Mouse (Mus musculus) neural tube, embryonic 12.5 days (tissue): ENCODE data around the gene Tnrc18. TPM values are rescaled to one million over a fixed set of nuclear protein-coding genes. Genes with fewer than 3 reads are reported as not detected.
A peak's percentile ranks its signal among the peaks of the same experiment; 100 is the strongest.

Experiments
- ATAC-seq: fragments of 200-750 bp; cut with Nextera tagmentation; 2 replicates; pipeline ENCODE4 v1.8.0; 2017; ENCODE audit warnings: low read depth, mild to moderate bottlenecking, moderate TSS enrichment, moderate library complexity; ENCODE audit not compliant: low FRiP score
- H3K27ac ChIP-seq: fragments of 300-500 bp; sonication (generic); 2 replicates; pipeline ENCODE4 v1.5.1; 2016
- H3K27me3 ChIP-seq: fragments of 300-500 bp; sonication (generic); replicated peaks from 2 replicates; pipeline ENCODE4 v1.6.1; 2016; ENCODE audit warnings: mild to moderate bottlenecking
- H3K36me3 ChIP-seq: fragments of 300-500 bp; sonication (generic); 2 replicates; pipeline ENCODE4 v1.6.1; 2016; ENCODE audit warnings: mild to moderate bottlenecking
- H3K4me1 ChIP-seq: fragments of 300-500 bp; sonication (generic); 2 replicates; pipeline ENCODE4 v1.6.1; 2016
- H3K4me2 ChIP-seq: fragments of 300-500 bp; sonication (generic); replicated peaks from 2 replicates; pipeline ENCODE4 v1.6.1; 2016; ENCODE audit warnings: mild to moderate bottlenecking
- H3K4me3 ChIP-seq: fragments of 300-500 bp; sonication (generic); 2 replicates; pipeline ENCODE4 v1.5.1; 2016
- H3K9ac ChIP-seq: fragments of 300-500 bp; sonication (generic); 2 replicates; pipeline ENCODE4 v1.6.1; 2016; ENCODE audit warnings: mild to moderate bottlenecking
- H3K9me3 ChIP-seq: fragments of 300-500 bp; sonication (generic); 2 replicates; pipeline ENCODE4 v1.6.1; 2016; ENCODE audit warnings: mild to moderate bottlenecking
- WGBS: fragments of 180-500 bp; shearing (Covaris S2); methylation state at CpG from one replicate; pipeline ENCODE4 v1.1.7; 2016; 5-methylcytosine and 5-hydroxymethylcytosine counted together
- polyA plus RNA-seq: library from polyadenylated mRNA; unstranded; fragments of >200 nt; fragmentation: Nextera tagmentation; extraction: Ambion mirVana; gene quantifications from 2 replicates; pipeline ENCODE4 v1.2.1, GENCODE M21; 2016

Tnrc18 gene
- polyA plus RNA-seq, 1 experiment from 2014 or later = 51.5 TPM

- H3K4me1 ChIP-seq = peaks cover 25% of the 10 kb centered on the region
- H3K27me3 ChIP-seq = no peaks in the 10 kb centered on the region
- H3K9ac ChIP-seq = no peak overlapping the region
- no peaks in the 10 kb centered on the region for H3K9me3 ChIP-seq
- H3K4me2 ChIP-seq = no peak overlapping the region
- no peak overlapping the region for H3K4me3 ChIP-seq
- H3K27ac ChIP-seq = no peak overlapping the region
- no peak for ATAC-seq
- peaks cover 70% of the 10 kb centered on the region for H3K36me3 ChIP-seq
- 71% methylated on average over 8 of the region's 8 CpGs for WGBS
Measured at GRCm38 (mm10) chr5:142778135-142778534, 39.3 kb downstream of the Tnrc18 start.

GRCm38 (mm10) chr5:142776080-142776479 is 41.4 kb downstream of the Tnrc18 start:
- ATAC-seq = no peak
- Histone ChIP-seq H3K4me3 (no peak overlapping the region), H3K27me3 (no peaks in the 10 kb centered on the region), H3K27ac (no peak overlapping the region), H3K9ac (no peak overlapping the region), H3K4me1 (peaks cover 16% of the 10 kb centered on the region), H3K4me2 (no peak overlapping the region), H3K9me3 (no peaks in the 10 kb centered on the region), H3K36me3 (peaks cover 77% of the 10 kb centered on the region)
- 92% methylated on average over 13 of the region's 13 CpGs for WGBS

- Histone ChIP-seq H3K9ac (no peak overlapping the region), H3K36me3 (peaks cover 83% of the 10 kb centered on the region), H3K9me3 (no peaks in the 10 kb centered on the region), H3K27ac (no peak overlapping the region), H3K27me3 (no peaks in the 10 kb centered on the region), H3K4me2 (no peak overlapping the region), H3K4me1 (peaks cover 9% of the 10 kb centered on the region), H3K4me3 (no peak overlapping the region)
- WGBS = 94% methylated on average over 5 of the region's 5 CpGs
- ATAC-seq = no peak
Measured at GRCm38 (mm10) chr5:142774771-142775170, 42.7 kb downstream of the Tnrc18 start.

- Histone ChIP-seq H3K4me3 (no peak overlapping the region), H3K36me3 (peaks cover 78% of the 10 kb centered on the region), H3K27me3 (no peaks in the 10 kb centered on the region), H3K4me2 (no peak overlapping the region), H3K4me1 (peaks cover 11% of the 10 kb centered on the region; the same call in 1 of the 2 replicates), H3K9me3 (no peaks in the 10 kb centered on the region), H3K27ac (no peak overlapping the region), H3K9ac (no peak overlapping the region)
- 93% methylated on average over 15 of the region's 15 CpGs for WGBS
- ATAC-seq = no peak
Measured at GRCm38 (mm10) chr5:142771964-142772363, 45.5 kb downstream of the Tnrc18 start.

GRCm38 (mm10) chr5:142771034-142771433 is 46.4 kb downstream of the Tnrc18 start:
- Histone ChIP-seq H3K4me2 (no peak overlapping the region), H3K4me3 (no peak overlapping the region), H3K27me3 (no peaks in the 10 kb centered on the region), H3K4me1 (peaks cover 11% of the 10 kb centered on the region; the same call in 1 of the 2 replicates), H3K36me3 (peaks cover 78% of the 10 kb centered on the region), H3K9me3 (no peaks in the 10 kb centered on the region), H3K27ac (no peak overlapping the region), H3K9ac (no peak overlapping the region)
- no peak for ATAC-seq
- 94% methylated on average over 4 of the region's 4 CpGs for WGBS

- Histone ChIP-seq H3K4me2 (no peak overlapping the region), H3K4me1 (peaks cover 11% of the 10 kb centered on the region; the same call in 1 of the 2 replicates), H3K4me3 (no peak overlapping the region), H3K9ac (no peak overlapping the region), H3K27ac (no peak overlapping the region), H3K9me3 (no peaks in the 10 kb centered on the region), H3K36me3 (peaks cover 78% of the 10 kb centered on the region), H3K27me3 (no peaks in the 10 kb centered on the region)
- WGBS = 80% methylated on average over 5 of the region's 5 CpGs
- no peak for ATAC-seq
Measured at GRCm38 (mm10) chr5:142769641-142770040, 47.8 kb downstream of the Tnrc18 start.

- peaks cover 11% of the 10 kb centered on the region; the same call in 1 of the 2 replicates for H3K4me1 ChIP-seq
- peak overlapping the region; percentile 50 for H3K27ac ChIP-seq
- H3K4me2 ChIP-seq = no peak overlapping the region
- 36% methylated on average over 10 of the region's 10 CpGs for WGBS
- ATAC-seq = no peak
- H3K9me3 ChIP-seq = no peaks in the 10 kb centered on the region
- H3K36me3 ChIP-seq = peaks cover 78% of the 10 kb centered on the region
- H3K27me3 ChIP-seq = no peaks in the 10 kb centered on the region
- no peak overlapping the region for H3K4me3 ChIP-seq
- no peak overlapping the region for H3K9ac ChIP-seq
Measured at GRCm38 (mm10) chr5:142768352-142769267, 48.9 kb downstream of the Tnrc18 start.

- 18% methylated on average over 7 of the region's 7 CpGs for WGBS
- Histone ChIP-seq H3K9ac (no peak overlapping the region), H3K4me1 (peaks cover 11% of the 10 kb centered on the region; the same call in 1 of the 2 replicates), H3K9me3 (no peaks in the 10 kb centered on the region), H3K27me3 (no peaks in the 10 kb centered on the region), H3K4me2 (no peak overlapping the region), H3K36me3 (peaks cover 77% of the 10 kb centered on the region), H3K27ac (no peak overlapping the region; the same call in 1 of the 2 replicates), H3K4me3 (no peak overlapping the region)
- peak; percentile 38; the same call in 1 of the 2 replicates for ATAC-seq
Measured at GRCm38 (mm10) chr5:142767937-142768336, 49.5 kb downstream of the Tnrc18 start.

GRCm38 (mm10) chr5:142766708-142767107 is 50.8 kb downstream of the Tnrc18 start:
- Histone ChIP-seq H3K27me3 (no peaks in the 10 kb centered on the region), H3K36me3 (peaks cover 79% of the 10 kb centered on the region), H3K4me3 (no peak overlapping the region), H3K4me1 (peaks cover 11% of the 10 kb centered on the region; the same call in 1 of the 2 replicates), H3K4me2 (no peak overlapping the region), H3K9me3 (no peaks in the 10 kb centered on the region), H3K9ac (no peak overlapping the region), H3K27ac (no peak overlapping the region)
- no peak for ATAC-seq
- 88% methylated on average over 3 of the region's 3 CpGs for WGBS

GRCm38 (mm10) chr5:142764889-142765288 is 52.6 kb downstream of the Tnrc18 start:
- Histone ChIP-seq H3K4me1 (peaks cover 11% of the 10 kb centered on the region; the same call in 1 of the 2 replicates), H3K9ac (no peak overlapping the region), H3K27ac (no peak overlapping the region), H3K9me3 (no peaks in the 10 kb centered on the region), H3K4me3 (no peak overlapping the region), H3K36me3 (peaks cover 81% of the 10 kb centered on the region), H3K27me3 (no peaks in the 10 kb centered on the region), H3K4me2 (no peak overlapping the region)
- WGBS = 87% methylated on average over 15 of the region's 15 CpGs
- no peak for ATAC-seq

GRCm38 (mm10) chr5:142764306-142764705 is 53.2 kb downstream of the Tnrc18 start:
- no peaks in the 10 kb centered on the region for H3K27me3 ChIP-seq
- H3K9me3 ChIP-seq = no peaks in the 10 kb centered on the region
- peaks cover 82% of the 10 kb centered on the region for H3K36me3 ChIP-seq
- no peak overlapping the region for H3K4me2 ChIP-seq
- no peak for ATAC-seq
- WGBS = 52% methylated on average over 11 of the region's 11 CpGs
- H3K27ac ChIP-seq = no peak overlapping the region
- no peak overlapping the region for H3K9ac ChIP-seq
- H3K4me3 ChIP-seq = no peak overlapping the region
- H3K4me1 ChIP-seq = peaks cover 9% of the 10 kb centered on the region; the same call in 1 of the 2 replicates

GRCm38 (mm10) chr5:142762082-142762807 is 55.2 kb downstream of the Tnrc18 start:
- Histone ChIP-seq H3K4me1 (no peaks in the 10 kb centered on the region), H3K27me3 (no peaks in the 10 kb centered on the region), H3K9ac (no peak overlapping the region), H3K36me3 (peaks cover 98% of the 10 kb centered on the region), H3K4me2 (no peak overlapping the region), H3K9me3 (no peaks in the 10 kb centered on the region), H3K27ac (0 out of 2 replicates have a peak overlapping the region, but pooled peaks have one; percentile 26), H3K4me3 (no peak overlapping the region)
- no peak for ATAC-seq
- WGBS = 77% methylated on average over 21 of the region's 21 CpGs
